Mouse (Mus musculus): ENCODE measurements around the gene Gpr37. TPM values are rescaled to one million over a fixed set of nuclear protein-coding genes. Genes with fewer than 3 reads are reported as not detected.

Gene Gpr37
- total RNA-seq (2021) (under 1 TPM; 0.09 to 0.41 TPM), polyA plus RNA-seq (2012; rRNA removed) (0.33 and 0.42 TPM in 2 replicates)
- long read RNA-seq = 0 reads

- DNase-seq = no peak
These were observed at the start of gene Gpr37 for GRCm38 (mm10) chr6:25690629-25691028. Gene Gpr37, minus strand, starts transcription at chr6:25690729.

GRCm38 (mm10) chr6:25736533-25736932 lies 46.0 kb upstream of the Gpr37 start:
- no peak for DNase-seq

GRCm38 (mm10) chr6:25726560-25726959 lies 36.0 kb upstream of the Gpr37 start:
- no peak for DNase-seq

GRCm38 (mm10) chr6:25710601-25711000 lies 20.1 kb upstream of the Gpr37 start:
- no peak for DNase-seq

GRCm38 (mm10) chr6:25709250-25709895 lies 18.8 kb upstream of the Gpr37 start:
- peak; percentile 27 for DNase-seq

GRCm38 (mm10) chr6:25699956-25700355 lies 9.4 kb upstream of the Gpr37 start:
- no peak for DNase-seq

GRCm38 (mm10) chr6:25690284-25690605 lies 284 bp downstream of the Gpr37 start:
- DNase-seq = peak; percentile 56

GRCm38 (mm10) chr6:25689520-25690283 lies 827 bp downstream of the Gpr37 start:
- DNase-seq = peak; percentile 72

- DNase-seq = peak; percentile 25
These were observed 1.5 kb downstream of the Gpr37 start for GRCm38 (mm10) chr6:25688927-25689519.

GRCm38 (mm10) chr6:25686760-25687200 lies 3.7 kb downstream of the Gpr37 start:
- DNase-seq = peak; percentile 20

GRCm38 (mm10) chr6:25684391-25684790 lies 6.1 kb downstream of the Gpr37 start:
- DNase-seq = no peak

GRCm38 (mm10) chr6:25675111-25675510 lies 15.4 kb downstream of the Gpr37 start:
- DNase-seq = no peak

- DNase-seq = no peak
These were observed 16.7 kb downstream of the Gpr37 start for GRCm38 (mm10) chr6:25673801-25674200.

- DNase-seq = no peak
These were observed 20.4 kb downstream of the Gpr37 start for GRCm38 (mm10) chr6:25670150-25670549.

GRCm38 (mm10) chr6:25663942-25664341 lies 26.6 kb downstream of the Gpr37 start:
- no peak for DNase-seq

GRCm38 (mm10) chr6:25659924-25660675 lies 30.4 kb downstream of the Gpr37 start:
- DNase-seq = no peak

Other genes starting within 250 kb of the Gpr37 start
- gene Pot1a, start 118.5 kb upstream of the Gpr37 start, total RNA-seq (2021) = 10 to 100 TPM in 1 of 2 experiments, 1 to 10 TPM in 1; 7.1 to 14.3 TPM
- gene Pot1a, start 118.5 kb upstream of the Gpr37 start, polyA plus RNA-seq (2012; rRNA removed) = 1.3 and 1.5 TPM in 2 replicates

All from adrenal gland, adult 2 months (tissue).